In the genomic region with DNA sequence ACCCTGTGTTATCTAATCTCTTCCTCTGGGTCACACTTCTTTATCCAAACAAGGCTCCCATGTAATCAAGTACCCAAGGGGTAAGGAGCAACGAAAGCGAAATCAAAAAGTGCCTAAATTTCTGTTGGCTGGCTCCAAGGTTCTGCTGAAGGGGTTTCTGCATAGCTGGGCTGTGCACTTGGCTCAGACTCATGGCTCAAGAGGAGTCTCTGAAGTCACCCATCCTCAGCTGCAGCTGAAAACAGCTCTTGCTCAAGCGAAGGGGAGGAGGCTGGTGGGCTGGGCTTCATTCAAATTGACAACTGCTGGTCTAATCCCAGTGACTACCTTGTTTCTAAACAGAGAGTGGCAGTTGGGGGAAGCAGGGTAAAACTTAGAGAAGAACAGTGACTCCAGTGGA, we compare ENCODE assay signal across 18 mouse cellular contexts.
DNase-seq lines count a peak whose midpoint lies in the region; ATAC-seq lines count a peak whose summit lies in the region.
"Had no signal": no experiment of that assay in that cellular context is flagged by ENCODE, and none has a peak within 500 bp of the region (broad histone marks: within the 10 kb centered on the region; RNA-seq: fewer than 3 reads in every experiment).

No protein-coding gene starts in this region.

- no peaks in the 10 kb centered on the region for H3K27me3 ChIP-seq in lung, embryonic 15.5 days
- H3K27me3 ChIP-seq: embryonic facial prominence, embryonic 15.5 days; heart, embryonic 13.5 days; limb, embryonic 15.5 days had no signal

- H3K4me3 ChIP-seq in lung, embryonic 15.5 days, result no peak overlapping the region
- H3K4me3 ChIP-seq: embryonic facial prominence, embryonic 15.5 days; heart, embryonic 13.5 days; limb, embryonic 15.5 days; midbrain, embryonic 10.5 days had no signal

- peak overlapping the region; percentile 24; the same call in 1 of the 2 replicates for H3K27ac ChIP-seq in lung, embryonic 15.5 days
- H3K27ac ChIP-seq: embryonic facial prominence, embryonic 15.5 days; heart, embryonic 13.5 days; limb, embryonic 15.5 days; midbrain, embryonic 10.5 days; stomach, postnatal 0 days had no signal

- 24% methylated on average over 3 of the region's 3 CpGs for whole genome bisulfite sequencing in lung, embryonic 15.5 days

- no peaks in the 10 kb centered on the region for H3K9me3 ChIP-seq in lung, embryonic 15.5 days
- H3K9me3 ChIP-seq: embryonic facial prominence, embryonic 15.5 days; heart, embryonic 13.5 days; limb, embryonic 15.5 days; midbrain, embryonic 10.5 days had no signal

- 0 out of 2 replicates have a peak, but pooled peaks cover 2% of the 10 kb centered on the region for H3K4me1 ChIP-seq in lung, embryonic 15.5 days
- H3K4me1 ChIP-seq: embryonic facial prominence, embryonic 15.5 days; limb, embryonic 15.5 days had no signal

- no peak overlapping the region for H3K4me2 ChIP-seq in lung, embryonic 15.5 days
- H3K4me2 ChIP-seq: embryonic facial prominence, embryonic 15.5 days; heart, embryonic 13.5 days; limb, embryonic 15.5 days had no signal

- ATAC-seq in granulocyte monocyte progenitor cell, adult 5-6 weeks (replicated peaks; ENCODE audit: poor library complexity, severe bottlenecking), result peak; percentile 98
- peak; percentile 73 for ATAC-seq in lung, embryonic 15.5 days (ENCODE audit: borderline replicate concordance, extremely low read depth, low FRiP score, low TSS enrichment)
- ATAC-seq: forebrain, embryonic 14.5 days had no signal

- H3K9ac ChIP-seq in lung, embryonic 15.5 days, result no peak overlapping the region
- H3K9ac ChIP-seq: embryonic facial prominence, embryonic 15.5 days; heart, embryonic 13.5 days; limb, embryonic 15.5 days had no signal

- peak; percentile 8 for DNase-seq in ovary, postnatal 36 days (ENCODE audit: low spot score)
- DNase-seq in ovary, postnatal 14 days (ENCODE audit: low spot score), result no peak
- DNase-seq in skeletal muscle tissue, adult 2 months (ENCODE audit: low read depth, low spot score), result peak; percentile 76
- DNase-seq in urinary bladder, postnatal 4 days (ENCODE audit: low spot score in 2 of 2), result no peak
- no peak for DNase-seq in Muller cell, postnatal 12 days (ENCODE audit: inconsistent ontology term)
- DNase-seq in liver, result no peak
- DNase-seq: adrenal gland, adult 8-10 months; cerebellum, postnatal 25 days; layer of hippocampus, adult 9-11 months; spleen, adult 18-20 months had no signal

- H3K36me3 ChIP-seq in lung, embryonic 15.5 days, result no peaks in the 10 kb centered on the region
- H3K36me3 ChIP-seq: embryonic facial prominence, embryonic 15.5 days; heart, embryonic 13.5 days; limb, embryonic 15.5 days; midbrain, embryonic 10.5 days had no signal

Comparison
In these comparisons a context has a peak if more than half of its experiments do, and no peak if none do; other contexts are left out.
1. DNase-seq: peak in ovary, postnatal 36 days (single experiment) and skeletal muscle tissue, adult 2 months (single experiment); none in ovary, postnatal 14 days (single experiment), urinary bladder, postnatal 4 days (0 of 2), Muller cell, postnatal 12 days (single experiment) and liver (single experiment).